Mouse (Mus musculus) stomach, embryonic 16.5 days (tissue): Measurements from ENCODE around the gene Fstl4. TPM values are rescaled to one million over a fixed set of nuclear protein-coding genes. Genes with fewer than 3 reads are reported as not detected.

ENCODE experiments used
- ATAC-seq: fragments of 200-750 bp; cut with Nextera tagmentation; 2 replicates; pipeline ENCODE4 v1.8.0; 2017; ENCODE audit warnings: moderate number of reproducible peaks, moderate TSS enrichment; ENCODE audit not compliant: insufficient read depth, low FRiP score
- H3K27ac ChIP-seq: fragments of 300-500 bp; sonication (generic); 2 replicates; pipeline ENCODE4 v1.5.1; 2014; ENCODE audit warnings: low read length
- H3K27me3 ChIP-seq: fragments of 300-500 bp; sonication (generic); 2 replicates; pipeline ENCODE4 v1.6.1; 2014; ENCODE audit warnings: low read length, control low read depth, mixed read lengths; ENCODE audit not compliant: control insufficient read depth, insufficient read depth
- H3K36me3 ChIP-seq: fragments of 300-500 bp; sonication (generic); 2 replicates; pipeline ENCODE4 v1.6.1; 2014; ENCODE audit warnings: low read length; ENCODE audit not compliant: control insufficient read depth, insufficient read depth
- H3K4me1 ChIP-seq: fragments of 300-500 bp; sonication (generic); 2 replicates; pipeline ENCODE4 v1.6.1; 2014; ENCODE audit warnings: low read length, control low read depth, mixed read lengths; ENCODE audit not compliant: control insufficient read depth, insufficient read depth
- H3K4me2 ChIP-seq: fragments of 300-500 bp; sonication (generic); 2 replicates; pipeline ENCODE4 v1.6.1; 2014; ENCODE audit warnings: low read depth, low read length, mixed read lengths
- H3K4me3 ChIP-seq: fragments of 300-500 bp; sonication (generic); replicated peaks from 2 replicates; pipeline ENCODE4 v1.5.1; 2014; ENCODE audit warnings: mild to moderate bottlenecking, low read length
- H3K9ac ChIP-seq: fragments of 300-500 bp; sonication (generic); 2 replicates; pipeline ENCODE4 v1.6.1; 2014; ENCODE audit warnings: low read length
- H3K9me3 ChIP-seq: fragments of 300-500 bp; sonication (generic); replicated peaks from 2 replicates; pipeline ENCODE4 v1.6.1; 2016; ENCODE audit warnings: low read length, control low read depth; ENCODE audit not compliant: control insufficient read depth
- WGBS: fragments of 180-500 bp; shearing (Covaris S2); extraction: QIAGEN DNeasy Blood & Tissue Kit; methylation state at CpG from one replicate; pipeline ENCODE4 v1.1.7; 2014; 5-methylcytosine and 5-hydroxymethylcytosine counted together
- polyA plus RNA-seq: library from polyadenylated mRNA; unstranded; fragments of >200 nt; fragmentation: Nextera tagmentation; extraction: Ambion mirVana; gene quantifications from 2 replicates; pipeline ENCODE4 v1.2.1, GENCODE M21; 2015

Fstl4 gene
- polyA plus RNA-seq, 1 experiment from 2014 or later = 2.1 TPM

- no peak overlapping the region for H3K4me3 ChIP-seq
- H3K9ac ChIP-seq = no peak overlapping the region
- H3K36me3 ChIP-seq = no peaks in the 10 kb centered on the region
- no peak for ATAC-seq
- no peaks in the 10 kb centered on the region for H3K27me3 ChIP-seq
- H3K4me1 ChIP-seq = 0 out of 2 replicates have a peak, but pooled peaks cover 3% of the 10 kb centered on the region
- H3K27ac ChIP-seq = no peak overlapping the region
- 82% methylated on average over 2 of the region's 2 CpGs for WGBS
- H3K9me3 ChIP-seq = no peaks in the 10 kb centered on the region
- no peak overlapping the region for H3K4me2 ChIP-seq
Observed at GRCm38 (mm10) chr11:52915648-52916047, 151.2 kb downstream of the Fstl4 start.

- H3K9ac ChIP-seq = no peak overlapping the region
- WGBS = 31% methylated on average over 15 of the region's 15 CpGs
Observed at GRCm38 (mm10) chr11:52919231-52919960, 155.0 kb downstream of the Fstl4 start.

GRCm38 (mm10) chr11:52924196-52924595, 159.8 kb downstream of the Fstl4 start:
- no peaks in the 10 kb centered on the region for H3K36me3 ChIP-seq
- WGBS = 68% methylated on average over 2 of the region's 2 CpGs
- no peaks in the 10 kb centered on the region for H3K9me3 ChIP-seq
- no peak overlapping the region for H3K4me3 ChIP-seq
- H3K4me2 ChIP-seq = no peak overlapping the region
- 0 out of 2 replicates have a peak, but pooled peaks cover 2% of the 10 kb centered on the region for H3K4me1 ChIP-seq
- no peak overlapping the region for H3K27ac ChIP-seq
- no peak for ATAC-seq
- no peaks in the 10 kb centered on the region for H3K27me3 ChIP-seq
- no peak overlapping the region for H3K9ac ChIP-seq

More at GRCm38 (mm10) chr11:52919231-52919960, 155.0 kb downstream of the Fstl4 start:
- H3K4me3 ChIP-seq = no peak overlapping the region
- 0 out of 2 replicates have a peak, but pooled peaks cover 3% of the 10 kb centered on the region for H3K4me1 ChIP-seq
- H3K4me2 ChIP-seq = no peak overlapping the region
- no peak overlapping the region for H3K27ac ChIP-seq
- no peaks in the 10 kb centered on the region for H3K36me3 ChIP-seq
- H3K27me3 ChIP-seq = no peaks in the 10 kb centered on the region
- ATAC-seq = no peak
- no peaks in the 10 kb centered on the region for H3K9me3 ChIP-seq

GRCm38 (mm10) chr11:52928321-52928720, 163.9 kb downstream of the Fstl4 start:
- Histone ChIP-seq H3K36me3 (no peaks in the 10 kb centered on the region), H3K27ac (no peak overlapping the region), H3K9me3 (no peaks in the 10 kb centered on the region), H3K9ac (no peak overlapping the region), H3K4me3 (no peak overlapping the region), H3K27me3 (no peaks in the 10 kb centered on the region), H3K4me1 (no peaks in the 10 kb centered on the region), H3K4me2 (no peak overlapping the region)
- ATAC-seq = no peak
- WGBS = 88% methylated on average over 4 of the region's 4 CpGs

GRCm38 (mm10) chr11:52939336-52940070, 175.1 kb downstream of the Fstl4 start:
- no peak overlapping the region for H3K9ac ChIP-seq
- no peaks in the 10 kb centered on the region for H3K27me3 ChIP-seq
- 61% methylated on average over 12 of the region's 12 CpGs for WGBS
- no peak for ATAC-seq
- no peak overlapping the region for H3K4me3 ChIP-seq
- H3K27ac ChIP-seq = no peak overlapping the region
- H3K4me2 ChIP-seq = no peak overlapping the region
- no peaks in the 10 kb centered on the region for H3K36me3 ChIP-seq
- no peaks in the 10 kb centered on the region for H3K9me3 ChIP-seq
- H3K4me1 ChIP-seq = no peaks in the 10 kb centered on the region

GRCm38 (mm10) chr11:52942967-52943366, 178.5 kb downstream of the Fstl4 start:
- Histone ChIP-seq H3K27me3 (no peaks in the 10 kb centered on the region), H3K4me3 (no peak overlapping the region), H3K36me3 (no peaks in the 10 kb centered on the region), H3K9ac (no peak overlapping the region), H3K4me2 (no peak overlapping the region), H3K27ac (no peak overlapping the region), H3K9me3 (no peaks in the 10 kb centered on the region), H3K4me1 (no peaks in the 10 kb centered on the region)
- ATAC-seq = no peak
- WGBS = 75% methylated on average over 6 of the region's 6 CpGs

GRCm38 (mm10) chr11:52954995-52955394, 190.6 kb downstream of the Fstl4 start:
- no peaks in the 10 kb centered on the region for H3K4me1 ChIP-seq
- no peaks in the 10 kb centered on the region for H3K9me3 ChIP-seq
- ATAC-seq = no peak
- H3K9ac ChIP-seq = no peak overlapping the region
- H3K4me2 ChIP-seq = no peak overlapping the region
- no peaks in the 10 kb centered on the region for H3K36me3 ChIP-seq
- no peak overlapping the region for H3K27ac ChIP-seq
- no peak overlapping the region for H3K4me3 ChIP-seq
- WGBS = 86% methylated on average over 3 of the region's 3 CpGs
- H3K27me3 ChIP-seq = no peaks in the 10 kb centered on the region

GRCm38 (mm10) chr11:52968809-52969208, 204.4 kb downstream of the Fstl4 start:
- H3K9me3 ChIP-seq = no peaks in the 10 kb centered on the region
- H3K9ac ChIP-seq = no peak overlapping the region
- no peak overlapping the region for H3K27ac ChIP-seq
- WGBS = 58% methylated on average over 9 of the region's 9 CpGs
- no peak for ATAC-seq
- H3K36me3 ChIP-seq = no peaks in the 10 kb centered on the region
- H3K4me1 ChIP-seq = no peaks in the 10 kb centered on the region
- H3K4me3 ChIP-seq = no peak overlapping the region
- no peak overlapping the region for H3K4me2 ChIP-seq
- no peaks in the 10 kb centered on the region for H3K27me3 ChIP-seq

- H3K9ac ChIP-seq = no peak overlapping the region
- no peak overlapping the region for H3K4me2 ChIP-seq
- WGBS = 74% methylated on average over 6 of the region's 6 CpGs
- H3K27me3 ChIP-seq = no peaks in the 10 kb centered on the region
- no peaks in the 10 kb centered on the region for H3K4me1 ChIP-seq
- H3K27ac ChIP-seq = no peak overlapping the region
- no peaks in the 10 kb centered on the region for H3K36me3 ChIP-seq
- H3K4me3 ChIP-seq = no peak overlapping the region
- no peak for ATAC-seq
- H3K9me3 ChIP-seq = no peaks in the 10 kb centered on the region
Observed at GRCm38 (mm10) chr11:52970396-52970795, 206.0 kb downstream of the Fstl4 start.
